Mouse (Mus musculus): ENCODE measurements at regions not wholly inside any gene's neighbourhood (a gene's known extent, or its start where the extent isn't known, plus 50 kb on each side); places are given as distances from the start of the nearest gene placed in this dataset.

DNA sequence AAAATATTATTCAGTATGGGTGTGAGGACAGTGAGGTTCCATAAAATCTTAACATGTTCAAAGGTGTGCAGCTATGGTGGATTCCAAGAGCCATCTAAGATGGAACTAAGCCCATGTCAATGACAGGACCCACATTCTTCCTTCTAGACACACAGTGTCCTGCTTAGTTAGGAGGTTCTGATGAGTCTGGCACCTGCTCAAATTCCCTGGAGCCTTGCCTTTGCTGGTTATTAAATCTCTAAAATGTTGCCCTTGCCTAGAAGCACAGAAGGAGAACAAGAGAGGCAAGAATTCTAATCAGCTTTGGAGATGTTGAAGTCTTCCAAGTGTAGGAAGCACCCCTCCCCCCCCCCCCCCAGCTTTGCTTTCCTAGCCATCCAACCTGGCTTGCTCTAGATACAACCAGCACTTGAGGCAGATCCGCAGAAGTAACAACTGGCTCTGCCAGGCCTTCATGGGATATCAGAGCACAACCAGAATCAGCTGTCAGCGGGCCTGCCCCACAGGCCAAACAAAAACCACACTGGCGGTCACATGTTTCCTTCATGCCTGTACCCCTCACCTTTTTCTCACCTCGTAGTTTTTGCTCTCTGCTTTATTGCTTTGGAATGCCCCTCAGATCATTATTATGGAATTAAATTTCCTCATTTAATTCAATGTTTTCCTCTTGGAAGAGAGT lies 116.0 kb upstream of the Slc22a22 start:
- 82% methylated on average over 4 of the region's 4 CpGs for WGBS
- no peaks in the 10 kb centered on the region for H3K36me3 ChIP-seq (ENCODE audit: control insufficient read depth, insufficient read depth, low read length)
- H3K27ac ChIP-seq (ENCODE audit: low read length) = no peak overlapping the region
- no peak overlapping the region for H3K9ac ChIP-seq (ENCODE audit: low read depth, low read length)
- H3K9me3 ChIP-seq (ENCODE audit: control insufficient read depth, low read length) = no peaks in the 10 kb centered on the region
- H3K4me1 ChIP-seq (ENCODE audit: control insufficient read depth, insufficient read depth, low read length) = no peaks in the 10 kb centered on the region
- H3K4me2 ChIP-seq (ENCODE audit: low read depth, low read length) = no peak overlapping the region
- ATAC-seq = no peak
- no peaks in the 10 kb centered on the region for H3K27me3 ChIP-seq (replicated peaks; ENCODE audit: control insufficient read depth, insufficient read depth, low read length)
- no peak overlapping the region for H3K4me3 ChIP-seq (ENCODE audit: low read length)

DNA sequence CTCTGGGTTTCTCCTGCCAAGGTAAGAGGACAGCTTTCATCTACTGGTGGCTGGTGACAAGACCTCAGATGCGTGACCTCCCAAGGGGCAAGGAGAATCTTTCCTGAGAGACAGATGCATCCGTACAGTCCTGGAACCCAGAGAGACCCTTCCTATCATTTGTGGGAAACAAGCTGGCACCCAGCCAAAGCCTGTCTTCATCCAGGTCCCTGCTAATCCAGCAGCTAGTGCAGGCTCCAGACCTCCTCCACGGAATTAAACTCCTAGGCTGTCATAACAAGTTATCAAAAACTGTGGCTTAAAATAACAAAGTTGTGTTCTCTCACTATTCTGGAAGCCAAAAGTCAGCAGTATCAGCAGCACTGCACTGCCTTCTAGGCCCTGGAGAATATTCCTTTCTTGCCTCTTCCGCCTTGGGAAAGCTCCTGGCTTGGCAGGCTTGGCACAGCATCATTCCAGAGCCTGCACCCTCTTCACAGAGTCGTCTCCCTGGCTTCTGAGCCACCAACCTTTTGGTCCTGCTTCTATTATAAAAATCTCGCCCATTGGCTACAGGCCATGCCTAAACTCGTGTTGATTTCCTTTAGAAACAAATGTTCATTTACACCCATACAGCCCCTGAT lies 113.3 kb upstream of the Slc22a22 start:
- ATAC-seq = no peak; the same call in 1 of the 2 replicates
- 49% methylated on average over 7 of the region's 7 CpGs for WGBS
- no peaks in the 10 kb centered on the region for H3K4me1 ChIP-seq (ENCODE audit: control insufficient read depth, insufficient read depth, low read length)
- H3K36me3 ChIP-seq (ENCODE audit: control insufficient read depth, insufficient read depth, low read length) = no peaks in the 10 kb centered on the region
- H3K9me3 ChIP-seq (ENCODE audit: control insufficient read depth, low read length) = no peaks in the 10 kb centered on the region
- no peaks in the 10 kb centered on the region for H3K27me3 ChIP-seq (replicated peaks; ENCODE audit: control insufficient read depth, insufficient read depth, low read length)
- no peak overlapping the region for H3K27ac ChIP-seq (ENCODE audit: low read length)
- H3K9ac ChIP-seq (ENCODE audit: low read depth, low read length) = no peak overlapping the region
- H3K4me3 ChIP-seq (ENCODE audit: low read length) = no peak overlapping the region
- H3K4me2 ChIP-seq (ENCODE audit: low read depth, low read length) = no peak overlapping the region

DNA sequence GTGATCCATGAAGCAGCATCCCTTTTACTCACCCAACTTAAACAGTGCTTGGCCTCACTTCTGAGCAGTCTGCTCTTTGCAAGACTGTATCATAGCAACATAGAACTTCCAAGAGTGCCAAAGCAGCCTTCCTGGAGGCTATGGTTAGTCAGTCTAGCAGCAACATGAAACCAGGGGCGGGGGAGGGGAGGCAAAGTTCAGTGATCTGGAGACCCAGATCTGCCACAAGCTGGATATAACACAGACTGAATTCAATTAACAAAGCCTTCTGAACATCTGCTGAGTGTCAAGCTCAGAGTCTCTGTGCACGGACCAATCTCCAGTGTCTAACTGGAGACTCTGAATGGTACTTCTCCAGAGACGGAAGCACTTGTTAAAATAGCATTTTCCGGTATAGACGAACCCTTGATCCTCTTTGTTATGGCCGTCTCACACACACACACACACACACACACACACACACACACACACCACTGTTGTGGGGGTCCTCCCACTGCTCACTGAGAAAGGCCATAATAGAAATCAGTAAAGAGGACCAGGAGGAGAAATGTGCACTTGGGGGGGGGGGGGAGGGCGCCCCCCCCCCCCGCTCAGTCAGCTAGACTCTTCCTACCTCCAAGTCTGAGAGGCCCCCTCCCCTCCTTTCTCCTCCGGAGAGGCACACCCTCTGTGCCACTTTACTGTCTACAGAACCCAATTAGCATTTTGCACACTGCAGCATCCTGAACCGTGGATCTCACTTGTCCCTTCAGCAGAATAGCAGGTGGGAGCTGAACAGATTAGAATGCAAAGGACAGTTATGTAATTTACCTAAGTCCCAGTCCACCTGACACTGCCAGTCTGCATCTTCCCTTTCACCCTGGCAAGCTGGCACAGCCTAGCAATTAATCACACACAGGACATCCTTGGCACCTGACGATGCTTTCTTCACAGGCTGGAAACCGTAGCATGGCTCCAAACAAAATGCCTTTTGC lies 112.3 kb upstream of the Slc22a22 start:
- no peak overlapping the region for H3K4me3 ChIP-seq (ENCODE audit: low read length)
- 0 out of 2 replicates have a peak overlapping the region, but pooled peaks have one; percentile 4 for H3K27ac ChIP-seq (ENCODE audit: low read length)
- H3K9ac ChIP-seq (ENCODE audit: low read depth, low read length) = no peak overlapping the region
- no peaks in the 10 kb centered on the region for H3K9me3 ChIP-seq (ENCODE audit: control insufficient read depth, low read length)
- no peaks in the 10 kb centered on the region for H3K4me1 ChIP-seq (ENCODE audit: control insufficient read depth, insufficient read depth, low read length)
- WGBS = 35% methylated on average over 10 of the region's 12 CpGs
- H3K36me3 ChIP-seq (ENCODE audit: control insufficient read depth, insufficient read depth, low read length) = no peaks in the 10 kb centered on the region
- H3K4me2 ChIP-seq (ENCODE audit: low read depth, low read length) = no peak overlapping the region
- no peaks in the 10 kb centered on the region for H3K27me3 ChIP-seq (replicated peaks; ENCODE audit: control insufficient read depth, insufficient read depth, low read length)
- ATAC-seq = peak; percentile 72

DNA sequence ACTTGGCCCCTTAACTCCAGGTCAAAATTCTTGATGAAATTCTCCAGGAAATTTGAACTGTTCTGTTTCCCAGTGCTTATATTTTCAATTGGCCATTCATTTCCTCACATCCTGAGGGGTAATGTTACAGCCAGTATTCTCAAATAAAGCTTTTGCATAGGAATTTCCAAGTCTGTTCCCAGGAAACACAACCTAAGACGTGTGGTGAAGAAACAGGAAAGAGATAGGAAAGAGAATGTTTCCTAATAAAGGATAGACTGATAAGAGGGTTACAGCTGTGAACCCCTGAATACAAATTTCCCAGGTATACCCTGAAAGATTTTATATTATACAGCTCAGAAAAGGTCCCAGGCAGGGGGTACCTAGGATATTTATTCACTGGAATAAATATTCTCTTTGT lies 108.0 kb upstream of the Slc22a22 start:
- WGBS = 33% methylated on average over 1 of the region's 1 CpGs

DNA sequence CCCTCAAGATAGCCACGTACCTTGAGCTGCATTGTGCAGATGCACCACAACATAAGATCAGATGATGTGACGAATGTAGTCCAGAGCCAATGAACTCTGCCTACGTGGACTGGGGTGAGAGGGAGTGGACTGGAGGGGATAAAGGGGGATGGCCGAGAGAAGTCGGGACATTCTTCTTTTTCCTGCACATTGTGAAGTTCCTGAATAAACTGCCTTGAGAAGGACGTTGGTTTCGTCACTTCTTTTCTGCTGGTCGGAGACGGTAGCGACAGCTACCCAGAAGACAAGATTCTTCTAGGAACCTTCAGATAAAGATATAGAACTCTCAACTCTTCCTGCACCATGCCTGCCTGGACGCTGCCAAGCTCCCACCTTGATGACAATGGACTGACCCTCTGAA lies 107.1 kb upstream of the Slc22a22 start:
- H3K9ac ChIP-seq (ENCODE audit: low read depth, low read length) = no peak overlapping the region
- no peak for ATAC-seq

More for the DNA sequence above, 108.0 kb upstream of the Slc22a22 start:
- Histone ChIP-seq H3K9ac (ENCODE audit: low read depth, low read length) (no peak overlapping the region), H3K4me3 (ENCODE audit: low read length) (no peak overlapping the region), H3K27ac (ENCODE audit: low read length) (no peak overlapping the region), H3K9me3 (ENCODE audit: control insufficient read depth, low read length) (no peaks in the 10 kb centered on the region), H3K36me3 (ENCODE audit: control insufficient read depth, insufficient read depth, low read length) (no peaks in the 10 kb centered on the region), H3K27me3 (replicated peaks; ENCODE audit: control insufficient read depth, insufficient read depth, low read length) (no peaks in the 10 kb centered on the region), H3K4me1 (ENCODE audit: control insufficient read depth, insufficient read depth, low read length) (no peaks in the 10 kb centered on the region), H3K4me2 (ENCODE audit: low read depth, low read length) (no peak overlapping the region)
- no peak for ATAC-seq

DNA sequence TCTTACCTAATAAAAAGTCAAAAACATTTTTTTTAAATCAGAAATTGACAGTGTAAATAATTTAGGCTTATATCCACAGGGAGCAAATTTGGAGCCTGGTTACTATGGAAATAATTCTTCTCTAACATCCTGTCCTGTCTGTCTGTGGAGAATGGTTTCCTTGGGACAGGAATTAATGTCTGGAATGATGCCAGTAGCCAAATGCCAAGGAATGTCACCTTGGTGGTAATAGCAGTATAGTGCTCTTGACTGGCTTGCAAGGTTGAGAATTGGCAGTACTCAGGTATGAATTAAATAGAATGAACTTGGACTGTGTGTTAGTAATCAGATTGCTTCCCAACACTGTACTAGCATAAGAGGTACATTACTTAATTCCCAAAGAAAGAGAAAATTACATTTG lies 103.8 kb upstream of the Slc22a22 start:
- Histone ChIP-seq H3K4me1 (ENCODE audit: control insufficient read depth, insufficient read depth, low read length) (no peaks in the 10 kb centered on the region), H3K27me3 (replicated peaks; ENCODE audit: control insufficient read depth, insufficient read depth, low read length) (no peaks in the 10 kb centered on the region), H3K4me2 (ENCODE audit: low read depth, low read length) (no peak overlapping the region), H3K36me3 (ENCODE audit: control insufficient read depth, insufficient read depth, low read length) (no peaks in the 10 kb centered on the region), H3K9me3 (ENCODE audit: control insufficient read depth, low read length) (no peaks in the 10 kb centered on the region), H3K4me3 (ENCODE audit: low read length) (no peak overlapping the region), H3K27ac (ENCODE audit: low read length) (no peak overlapping the region), H3K9ac (ENCODE audit: low read depth, low read length) (no peak overlapping the region)
- ATAC-seq = no peak

More for the DNA sequence above, 107.1 kb upstream of the Slc22a22 start:
- no peaks in the 10 kb centered on the region for H3K4me1 ChIP-seq (ENCODE audit: control insufficient read depth, insufficient read depth, low read length)
- no peaks in the 10 kb centered on the region for H3K9me3 ChIP-seq (ENCODE audit: control insufficient read depth, low read length)
- no peak overlapping the region for H3K4me2 ChIP-seq (ENCODE audit: low read depth, low read length)
- 89% methylated on average over 11 of the region's 11 CpGs for WGBS
- no peaks in the 10 kb centered on the region for H3K27me3 ChIP-seq (replicated peaks; ENCODE audit: control insufficient read depth, insufficient read depth, low read length)
- H3K36me3 ChIP-seq (ENCODE audit: control insufficient read depth, insufficient read depth, low read length) = no peaks in the 10 kb centered on the region
- H3K27ac ChIP-seq (ENCODE audit: low read length) = no peak overlapping the region
- no peak overlapping the region for H3K4me3 ChIP-seq (ENCODE audit: low read length)

DNA sequence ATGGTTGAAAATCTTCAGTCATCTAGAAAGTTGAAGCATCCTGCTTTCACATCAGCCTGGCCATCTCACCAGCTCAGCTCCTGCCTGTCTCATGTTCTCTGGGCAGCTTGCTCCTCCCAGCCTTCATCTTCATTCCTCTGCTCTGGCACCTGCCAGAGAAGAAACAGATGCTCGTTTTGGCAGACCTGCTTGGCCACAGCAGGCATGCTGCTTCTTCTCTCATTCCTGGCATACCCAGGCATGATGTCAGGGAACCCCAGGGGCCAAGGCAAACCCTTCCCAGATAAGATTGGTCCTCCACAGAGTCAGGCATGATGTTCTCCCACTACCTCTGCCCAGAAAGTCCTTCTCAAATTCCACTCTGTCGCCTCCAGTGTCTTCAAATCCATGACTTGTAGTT lies 101.4 kb upstream of the Slc22a22 start:
- H3K36me3 ChIP-seq (ENCODE audit: control insufficient read depth, insufficient read depth, low read length) = no peaks in the 10 kb centered on the region
- no peaks in the 10 kb centered on the region for H3K27me3 ChIP-seq (replicated peaks; ENCODE audit: control insufficient read depth, insufficient read depth, low read length)
- H3K4me1 ChIP-seq (ENCODE audit: control insufficient read depth, insufficient read depth, low read length) = no peaks in the 10 kb centered on the region
- H3K4me3 ChIP-seq (ENCODE audit: low read length) = no peak overlapping the region
- H3K4me2 ChIP-seq (ENCODE audit: low read depth, low read length) = no peak overlapping the region
- H3K9ac ChIP-seq (ENCODE audit: low read depth, low read length) = no peak overlapping the region
- 56% methylated on average over 2 of the region's 2 CpGs for whole genome bisulfite sequencing
- no peak for ATAC-seq
- no peaks in the 10 kb centered on the region for H3K9me3 ChIP-seq (ENCODE audit: control insufficient read depth, low read length)
- H3K27ac ChIP-seq (ENCODE audit: low read length) = no peak overlapping the region

DNA sequence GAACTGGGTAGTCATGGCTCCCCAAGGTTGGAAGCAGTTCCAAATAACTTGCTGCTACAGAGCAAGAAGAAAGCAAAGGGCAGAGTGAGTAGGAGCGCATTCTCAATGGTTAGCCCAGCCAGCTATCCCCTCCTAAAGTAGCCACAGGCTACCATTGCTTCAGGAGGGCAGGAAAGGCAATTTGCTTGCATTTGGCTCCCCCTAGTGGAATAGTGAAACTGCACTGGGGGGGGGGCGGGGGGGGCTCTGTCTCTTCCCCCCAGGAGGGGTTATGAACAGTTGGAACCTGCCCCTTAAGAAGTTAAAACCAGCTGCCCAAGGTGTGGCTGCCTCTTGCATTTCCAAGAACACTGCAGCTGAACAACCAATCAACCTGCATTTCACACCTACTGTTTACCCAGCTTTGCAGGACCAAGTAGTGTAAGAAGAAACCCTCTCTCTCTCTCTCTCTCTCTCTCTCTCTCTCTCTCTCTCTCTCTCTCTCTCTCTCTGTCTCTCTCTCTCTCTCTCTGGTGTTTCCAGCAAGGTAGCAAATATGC lies 96.7 kb upstream of the Slc22a22 start:
- no peaks in the 10 kb centered on the region for H3K36me3 ChIP-seq (ENCODE audit: control insufficient read depth, insufficient read depth, low read length)
- H3K4me2 ChIP-seq (ENCODE audit: low read depth, low read length) = no peak overlapping the region
- H3K27ac ChIP-seq (ENCODE audit: low read length) = no peak overlapping the region
- no peak overlapping the region for H3K4me3 ChIP-seq (ENCODE audit: low read length)
- H3K9me3 ChIP-seq (ENCODE audit: control insufficient read depth, low read length) = no peaks in the 10 kb centered on the region
- H3K9ac ChIP-seq (ENCODE audit: low read depth, low read length) = no peak overlapping the region
- no peak for ATAC-seq
- no peaks in the 10 kb centered on the region for H3K4me1 ChIP-seq (ENCODE audit: control insufficient read depth, insufficient read depth, low read length)
- no peaks in the 10 kb centered on the region for H3K27me3 ChIP-seq (replicated peaks; ENCODE audit: control insufficient read depth, insufficient read depth, low read length)
- 48% methylated on average over 2 of the region's 2 CpGs for WGBS

DNA sequence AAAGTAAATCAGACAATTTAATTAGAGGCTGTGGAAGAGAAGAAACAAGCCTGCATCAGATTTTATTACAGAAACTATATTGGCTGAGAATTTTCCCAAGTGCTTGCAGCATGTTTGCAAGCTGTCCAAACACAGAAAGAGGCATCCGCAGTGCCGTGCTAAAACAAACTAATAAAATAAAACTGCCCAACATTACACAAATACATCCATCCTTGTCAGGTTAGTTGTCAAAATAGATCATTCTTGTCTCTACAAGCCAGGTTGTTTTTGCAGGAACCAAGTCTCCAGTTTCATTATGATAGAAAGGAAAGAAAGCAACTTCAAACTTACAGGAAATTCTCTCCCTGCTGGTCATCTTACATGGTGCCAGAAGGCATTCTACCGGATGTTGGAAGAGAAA lies 95.0 kb upstream of the Slc22a22 start:
- no peaks in the 10 kb centered on the region for H3K36me3 ChIP-seq (ENCODE audit: control insufficient read depth, insufficient read depth, low read length)
- H3K4me3 ChIP-seq (ENCODE audit: low read length) = no peak overlapping the region
- ATAC-seq = no peak
- H3K9me3 ChIP-seq (ENCODE audit: control insufficient read depth, low read length) = no peaks in the 10 kb centered on the region
- H3K27ac ChIP-seq (ENCODE audit: low read length) = no peak overlapping the region
- no peaks in the 10 kb centered on the region for H3K4me1 ChIP-seq (ENCODE audit: control insufficient read depth, insufficient read depth, low read length)
- 38% methylated on average over 3 of the region's 3 CpGs for WGBS
- no peak overlapping the region for H3K9ac ChIP-seq (ENCODE audit: low read depth, low read length)
- H3K4me2 ChIP-seq (ENCODE audit: low read depth, low read length) = no peak overlapping the region
- H3K27me3 ChIP-seq (replicated peaks; ENCODE audit: control insufficient read depth, insufficient read depth, low read length) = no peaks in the 10 kb centered on the region

Measured in intestine, embryonic 16.5 days (tissue).